Mouse (Mus musculus) adrenal gland (tissue): ENCODE results near the gene Serpina7.

Experiments
- intact Hi-C: fragments of 180-260 bp; cut with DNase I; formaldehyde crosslinking; loops from one replicate; pipeline ENCODE4 v1.15.1; 2025
- long read RNA-seq, 2 experiments: library from polyadenylated mRNA; unstranded; transcript quantifications; one replicate each; pipeline ENCODE4 v2.0.0; 2020; ENCODE audit warnings: borderline replicate concordance in 1 of 2; ENCODE audit not compliant: insufficient replicate concordance in 1 of 2

The Serpina7 gene
- long read RNA-seq, experiment 1: 0 reads
- long read RNA-seq, experiment 2: 0 reads

GRCm38 (mm10) chrX:139085077-139085476 lies at the start of gene Serpina7:
TSS of gene Serpina7 (minus strand) at chrX:139085236.
- intact Hi-C loops: no loop called here

DNA sequence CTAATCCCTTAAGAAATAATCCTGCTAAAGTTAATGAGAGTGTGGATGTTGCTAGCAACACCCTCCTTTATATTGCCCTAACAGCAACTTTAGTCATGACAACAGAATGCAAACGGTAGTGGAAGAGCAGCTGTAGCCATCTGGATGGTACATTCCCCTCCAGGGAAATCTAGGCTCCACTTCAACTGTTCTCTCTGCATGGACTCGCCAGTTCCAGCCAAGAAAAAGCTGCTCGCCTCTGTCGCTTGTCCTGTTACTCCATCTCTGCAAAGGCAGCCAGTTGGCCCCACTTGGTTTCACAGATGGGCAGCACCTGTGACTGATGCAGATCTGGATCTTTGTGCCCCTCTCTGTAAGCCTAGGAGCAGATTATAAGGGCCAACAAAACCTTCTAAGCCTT lies 49.0 kb upstream of the Serpina7 start:
- intact Hi-C loops: no loop called here

DNA sequence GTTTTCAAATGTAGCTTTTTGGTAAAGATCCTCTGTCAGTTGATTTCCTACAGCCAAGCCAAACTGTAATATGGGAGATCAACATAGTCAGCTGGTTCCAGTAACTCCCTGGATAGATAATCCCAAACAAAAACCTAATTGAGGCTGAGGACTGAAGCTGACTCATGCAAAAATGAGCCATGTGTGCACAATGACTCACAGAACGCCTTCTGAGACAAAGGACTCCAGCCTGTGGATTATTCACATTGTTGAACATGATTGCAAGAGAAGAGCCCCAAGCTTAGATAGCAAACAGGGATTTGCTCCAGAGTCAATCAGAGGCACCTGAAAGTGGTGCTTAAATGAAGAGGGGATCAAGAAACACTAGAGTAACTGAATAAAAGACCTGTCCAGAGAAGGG lies 12.2 kb upstream of the Serpina7 start:
- intact Hi-C loops: no loop called here

- intact Hi-C loops: no loop called here
Measured at GRCm38 (mm10) chrX:139085943-139086342, 907 bp upstream of the Serpina7 start, which contains the start of gene 4930513O06Rik. TSS of gene 4930513O06Rik (plus strand) at chrX:139086243.

DNA sequence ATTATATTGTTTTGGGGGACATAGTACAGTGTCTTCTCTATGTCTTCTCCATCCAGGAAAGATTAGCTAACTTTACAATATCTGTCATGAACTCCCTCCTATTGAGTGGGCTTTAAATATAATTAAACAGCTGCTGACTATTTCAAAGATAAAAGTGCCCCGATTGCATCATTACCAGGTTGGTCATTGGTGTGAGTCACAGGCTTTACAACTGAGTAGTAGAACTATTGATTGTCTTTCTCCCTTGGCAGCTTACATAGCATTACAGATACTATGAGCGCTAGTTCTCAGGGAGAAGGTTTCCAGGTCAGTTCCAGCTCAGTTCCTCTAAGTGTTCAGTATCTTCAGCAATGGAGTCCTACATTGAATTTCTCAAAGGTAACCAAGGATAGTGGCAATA lies 6.5 kb downstream of the Serpina7 start:
- intact Hi-C loops: no loop called here

- intact Hi-C loops: no loop called here
Measured at GRCm38 (mm10) chrX:139064078-139064477, 21.0 kb downstream of the Serpina7 start.

DNA sequence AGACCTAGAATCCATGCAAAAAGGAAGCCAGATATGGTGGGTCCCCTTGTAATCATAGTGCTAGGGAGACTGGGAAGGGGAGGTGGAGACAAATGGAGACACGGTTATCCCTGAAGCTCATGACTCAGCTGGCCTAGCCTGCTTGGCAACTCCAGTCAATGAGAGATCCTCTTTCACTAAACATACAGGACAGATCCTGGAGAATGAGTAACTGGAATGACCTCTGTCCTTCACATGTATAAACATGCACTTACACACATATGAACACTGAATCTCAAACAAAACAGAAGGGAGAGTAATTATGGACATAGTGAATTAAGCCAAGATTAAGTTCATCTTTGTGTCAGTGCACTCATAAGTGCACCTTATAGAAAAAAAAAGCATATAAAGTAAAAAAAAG lies 31.9 kb downstream of the Serpina7 start:
- intact Hi-C loops: no loop called here

GRCm38 (mm10) chrX:139051976-139052375 lies 33.1 kb downstream of the Serpina7 start:
- intact Hi-C loops: no loop called here

DNA sequence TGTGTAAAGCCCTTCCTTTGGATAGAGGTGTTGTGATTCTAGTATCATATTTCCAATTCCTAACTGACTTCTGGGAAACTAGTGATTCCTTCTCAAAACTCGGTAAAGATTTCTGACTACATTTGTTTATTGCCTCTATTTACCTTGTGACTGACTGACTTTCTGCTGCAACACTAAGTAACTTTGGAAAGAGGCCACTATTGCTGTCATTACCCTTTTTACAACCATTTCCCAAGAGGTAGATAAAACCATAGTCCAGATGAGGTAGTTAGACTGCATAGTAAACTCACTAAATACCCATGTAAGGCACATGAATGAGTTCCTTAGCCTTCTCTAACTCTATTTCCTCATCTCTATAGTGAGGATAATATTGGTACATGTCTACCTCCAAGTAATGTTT lies 43.9 kb downstream of the Serpina7 start:
- intact Hi-C loops: no loop called here

- intact Hi-C loops: no loop called here
Measured at GRCm38 (mm10) chrX:139039314-139039713, 45.7 kb downstream of the Serpina7 start.

- intact Hi-C loops: no loop called here
Measured at GRCm38 (mm10) chrX:139037666-139038065, 47.4 kb downstream of the Serpina7 start.
